Mouse (Mus musculus) embryonic fibroblast, embryonic 13.5 days (primary cell): ENCODE measurements around the gene Usp20. TPM values are rescaled to one million over a fixed set of nuclear protein-coding genes. Genes with fewer than 3 reads are reported as not detected.
A peak's percentile ranks its signal among the peaks of the same experiment; 100 is the strongest.

Experiments used
- H3K27ac ChIP-seq: 2 replicates; pipeline ENCODE4 v1.5.1; 2012; ENCODE audit warnings: low read length, control low read depth, inconsistent platforms; ENCODE audit not compliant: insufficient read depth
- H3K4me1 ChIP-seq: 2 replicates; pipeline ENCODE4 v1.6.1; 2011; ENCODE audit warnings: low read length; ENCODE audit not compliant: control insufficient read depth, insufficient read depth
- H3K4me3 ChIP-seq: 2 replicates; pipeline ENCODE4 v1.5.1; 2011; ENCODE audit warnings: mild to moderate bottlenecking, control low read depth, low read length; ENCODE audit not compliant: insufficient read depth
- CTCF ChIP-seq: IDR thresholded peaks from 2 replicates; pipeline ENCODE4 v1.5.1; 2011; ENCODE audit warnings: mild to moderate bottlenecking, control low read depth, low read length, moderate library complexity, borderline replicate concordance; ENCODE audit not compliant: insufficient read depth
- POLR2A ChIP-seq: IDR thresholded peaks from 2 replicates; pipeline ENCODE4 v1.6.1; 2011; ENCODE audit warnings: low read depth, mild to moderate bottlenecking, control low read depth, low read length, moderate library complexity
- polyA plus RNA-seq: library from polyadenylated mRNA; stranded (reverse); fragments of >200 nt; gene quantifications from 2 replicates; pipeline ENCODE4 v1.2.4, GENCODE M21; 2011; ENCODE audit warnings: low read depth; ENCODE audit not compliant: missing spikeins, insufficient read length

Usp20 gene
- polyA plus RNA-seq, 1 experiment = 9.9 TPM

DNA sequence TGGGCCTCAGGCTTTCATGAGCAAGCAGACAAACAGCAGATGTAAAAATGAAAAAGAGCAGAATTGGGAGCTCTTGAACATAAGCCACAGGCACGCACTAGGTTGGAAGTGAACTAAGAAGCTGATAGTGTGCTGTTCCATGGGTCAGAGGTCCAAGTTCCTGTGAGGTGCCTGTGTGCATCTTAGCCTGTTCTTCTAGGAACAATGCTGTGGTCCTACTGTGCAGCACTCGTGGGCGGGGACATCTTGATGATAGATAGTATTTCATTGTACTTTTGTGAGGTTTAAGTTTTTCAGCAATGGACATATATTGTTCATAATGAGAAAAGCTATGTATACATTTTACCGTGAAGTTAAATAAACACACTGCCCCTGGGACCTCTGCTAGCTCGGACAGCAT, 25.1 kb downstream of the Usp20 start:
- Histone ChIP-seq H3K4me1 (0 out of 2 replicates have a peak, but pooled peaks cover 3% of the 10 kb centered on the region), H3K4me3 (no peak overlapping the region), H3K27ac (no peak overlapping the region)
- TF ChIP-seq CTCF (no peak), POLR2A (no peak)

DNA sequence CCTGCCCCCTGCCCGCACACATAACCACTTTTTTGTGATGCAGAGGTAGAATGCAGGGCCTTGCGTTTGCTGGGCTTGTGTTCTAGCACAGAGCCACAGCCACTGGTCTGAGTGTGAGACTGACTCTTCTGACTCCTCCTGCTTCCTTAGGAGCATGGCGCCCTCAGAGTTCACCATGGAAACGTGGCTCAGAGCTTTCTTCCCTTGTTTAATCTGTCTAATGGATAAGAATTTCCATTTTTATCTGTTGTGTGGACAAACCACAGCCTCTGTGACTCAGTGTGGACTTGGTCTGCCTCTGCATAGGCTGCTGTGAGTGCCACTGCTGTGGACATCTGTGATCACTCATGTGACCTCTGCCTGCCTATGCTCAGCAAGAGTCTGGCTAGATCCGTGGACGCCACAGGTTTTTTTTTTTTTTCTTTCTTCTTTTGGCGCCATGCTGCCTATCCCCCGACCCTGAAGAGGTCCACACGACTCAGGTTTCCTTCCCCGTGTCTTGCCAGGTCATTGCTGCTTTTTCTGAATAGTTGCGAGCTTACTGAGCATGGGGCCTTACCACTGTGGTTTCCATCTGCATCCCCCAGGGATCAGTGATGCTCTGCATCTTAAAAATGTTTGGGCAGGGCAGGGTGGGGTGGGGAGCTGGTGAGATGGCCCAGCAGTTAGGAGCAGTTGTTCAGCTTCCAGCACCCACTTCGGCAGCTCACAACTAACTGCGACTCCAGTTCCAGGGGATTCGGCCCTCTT, 31.5 kb downstream of the Usp20 start:
- TF ChIP-seq POLR2A (no peak), CTCF (no peak)
- no peak overlapping the region for H3K4me3 ChIP-seq
- peaks cover 10% of the 10 kb centered on the region; the same call in 1 of the 2 replicates for H3K4me1 ChIP-seq
- no peak overlapping the region for H3K27ac ChIP-seq

DNA sequence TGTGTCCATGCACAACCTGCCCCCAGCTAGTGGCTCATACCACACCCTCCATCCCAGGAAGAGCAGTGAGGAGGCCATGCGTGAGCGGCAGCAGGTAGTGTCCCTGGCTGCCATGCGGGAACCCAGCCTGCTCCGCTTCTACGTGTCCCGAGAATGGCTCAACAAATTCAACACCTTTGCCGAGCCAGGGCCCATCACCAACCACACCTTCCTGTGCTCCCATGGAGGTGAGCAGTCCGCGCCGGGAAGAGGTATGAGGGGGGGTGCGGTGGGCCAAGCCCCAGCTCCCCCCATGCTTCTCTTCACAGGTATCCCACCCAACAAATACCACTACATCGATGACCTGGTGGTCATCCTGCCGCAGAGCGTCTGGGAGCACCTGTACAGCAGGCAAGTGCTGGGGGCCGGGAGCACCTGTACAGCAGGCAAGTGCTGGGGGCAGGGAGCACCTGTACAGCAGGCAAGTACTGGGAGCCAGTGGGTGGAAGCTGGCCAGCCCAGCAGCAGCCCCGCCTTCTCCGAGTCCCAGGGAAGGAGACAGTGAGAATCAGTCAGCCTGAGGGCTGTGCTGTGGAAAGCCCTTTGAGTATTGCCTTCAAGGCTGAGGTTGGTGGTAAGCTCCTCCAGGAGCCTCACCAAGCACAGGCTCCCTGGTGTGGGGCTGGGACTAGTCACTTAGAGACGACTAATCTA, 35.7 kb downstream of the Usp20 start:
- Histone ChIP-seq H3K27ac (no peak overlapping the region), H3K4me1 (peaks cover 7% of the 10 kb centered on the region; the same call in 1 of the 2 replicates), H3K4me3 (no peak overlapping the region)
- TF ChIP-seq CTCF (no peak), POLR2A (no peak)

DNA sequence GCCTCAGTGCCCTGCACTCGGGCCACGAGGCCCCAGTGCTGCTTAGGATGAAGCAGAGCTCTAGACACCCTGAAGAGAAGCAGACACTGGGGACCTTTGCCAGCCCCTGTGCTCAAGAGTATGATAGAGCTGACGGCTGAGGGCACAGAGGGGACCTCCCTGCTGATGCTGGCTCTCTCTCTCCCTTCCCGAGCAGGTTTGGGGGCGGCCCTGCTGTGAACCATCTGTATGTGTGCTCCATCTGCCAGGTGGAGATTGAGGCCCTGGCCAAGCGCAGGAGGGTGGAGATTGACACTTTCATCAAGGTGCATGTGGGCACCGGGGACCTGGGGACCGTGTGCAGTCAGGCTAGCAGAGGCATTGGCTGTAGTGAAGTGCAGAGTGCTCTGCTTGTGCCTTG, 36.4 kb downstream of the Usp20 start:
- H3K4me1 ChIP-seq = 0 out of 2 replicates have a peak, but pooled peaks cover under 1% of the 10 kb centered on the region
- no peak overlapping the region for H3K4me3 ChIP-seq
- no peak overlapping the region for H3K27ac ChIP-seq
- TF ChIP-seq POLR2A = no peak
- no peak for TF ChIP-seq CTCF

DNA sequence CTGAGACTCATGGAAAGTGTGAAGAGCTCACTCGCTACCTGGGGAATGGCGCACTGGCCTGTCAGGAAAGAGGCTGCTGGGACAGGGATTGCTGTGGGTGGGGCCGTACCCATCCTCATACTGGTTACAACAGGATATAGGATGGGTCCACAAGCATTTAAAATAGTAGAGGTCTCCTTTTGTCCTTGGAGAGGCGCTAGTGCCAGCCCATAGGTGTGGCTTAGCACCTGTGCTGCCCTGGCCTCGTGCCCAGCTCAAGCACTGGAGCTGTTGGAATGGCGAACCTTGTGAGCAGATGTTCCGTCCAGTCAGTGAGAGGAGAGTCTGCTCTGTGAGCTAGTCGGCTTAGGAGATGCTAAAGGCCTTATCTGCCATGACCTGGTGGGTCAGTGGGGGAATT, 36.9 kb downstream of the Usp20 start:
- no peak overlapping the region for H3K27ac ChIP-seq
- TF ChIP-seq POLR2A = no peak
- TF ChIP-seq CTCF = no peak
- H3K4me3 ChIP-seq = no peak overlapping the region
- no peaks in the 10 kb centered on the region for H3K4me1 ChIP-seq

DNA sequence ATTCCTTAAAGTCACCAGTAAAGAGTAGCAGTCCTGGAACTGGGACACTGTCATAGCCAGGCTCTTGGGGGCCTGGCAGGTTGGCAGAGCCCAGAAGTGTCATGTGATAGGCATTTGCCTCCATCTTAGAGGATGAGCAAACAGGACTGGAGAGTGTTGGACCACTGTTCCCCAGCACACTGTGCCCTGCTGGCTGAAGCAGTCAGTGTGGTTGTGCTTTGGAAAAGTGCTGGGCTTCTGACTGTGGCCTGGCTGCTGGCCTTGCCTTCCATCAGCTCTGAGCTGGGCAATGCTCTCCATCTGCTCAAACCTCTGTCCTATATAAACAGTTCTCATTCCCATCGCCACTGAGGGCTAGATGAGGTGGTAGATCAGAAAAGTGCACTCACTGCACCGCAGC, 38.1 kb downstream of the Usp20 start:
- Histone ChIP-seq H3K4me1 (no peaks in the 10 kb centered on the region), H3K27ac (no peak overlapping the region), H3K4me3 (no peak overlapping the region)
- TF ChIP-seq POLR2A (no peak), CTCF (no peak)

DNA sequence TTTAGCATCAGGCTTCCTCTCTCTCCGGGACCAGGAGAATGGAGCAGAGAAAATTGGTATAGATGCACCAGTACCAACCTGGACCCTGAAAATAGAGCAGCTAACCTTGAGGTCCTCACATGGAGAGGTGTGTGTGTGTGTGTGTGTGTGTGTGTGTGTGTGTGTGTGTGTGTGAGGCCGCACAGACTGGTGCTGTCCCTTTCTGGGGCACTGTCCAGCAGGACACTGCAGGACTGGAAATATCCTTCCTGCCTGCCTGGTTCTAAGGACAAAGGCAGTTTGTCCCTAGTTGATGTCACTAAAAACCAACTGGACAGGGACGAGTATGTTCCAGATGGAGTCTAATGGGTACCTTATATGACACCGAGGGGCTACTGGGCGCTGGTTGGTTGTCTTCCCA, 41.9 kb downstream of the Usp20 start:
- H3K4me3 ChIP-seq = no peak overlapping the region
- no peak for TF ChIP-seq CTCF
- no peak for TF ChIP-seq POLR2A
- peaks cover 5% of the 10 kb centered on the region; the same call in 1 of the 2 replicates for H3K4me1 ChIP-seq
- H3K27ac ChIP-seq = no peak overlapping the region

DNA sequence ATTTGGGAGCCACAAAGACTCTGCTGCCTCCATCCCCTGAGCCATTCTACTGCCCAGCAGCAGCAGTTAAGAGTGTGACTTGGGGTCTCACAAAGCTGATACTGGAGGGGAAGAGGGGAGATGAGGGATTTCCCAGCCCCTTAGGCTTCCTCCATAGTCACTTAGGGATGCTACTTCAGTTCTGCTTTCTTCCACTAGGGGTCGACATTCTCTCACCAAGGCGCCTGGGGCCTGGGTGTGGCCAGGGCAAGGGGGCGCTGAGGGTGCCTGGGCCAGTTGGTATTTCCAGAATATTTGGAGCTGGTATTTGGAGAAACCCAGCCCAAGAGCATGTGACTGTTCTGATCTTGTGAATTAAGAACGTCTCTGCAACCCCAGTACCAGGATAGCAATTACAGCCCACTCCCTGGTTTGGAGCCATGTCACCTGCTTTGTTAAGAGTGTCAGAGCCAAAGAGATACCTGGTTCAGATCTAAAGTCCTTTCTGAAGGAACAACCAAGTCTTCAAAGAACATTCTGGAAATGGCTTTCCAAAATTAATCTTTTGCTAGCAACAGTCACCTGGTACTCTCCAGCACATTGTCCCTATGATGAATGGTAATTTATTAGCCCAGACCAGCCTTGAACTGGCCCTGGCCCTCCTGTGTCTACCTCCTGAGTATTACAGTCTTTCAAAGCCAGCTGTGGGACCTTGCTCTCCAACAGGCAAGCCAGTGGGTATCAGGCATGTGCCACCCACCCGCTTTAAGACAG, 42.7 kb downstream of the Usp20 start:
- peaks cover 5% of the 10 kb centered on the region; the same call in 1 of the 2 replicates for H3K4me1 ChIP-seq
- no peak overlapping the region for H3K27ac ChIP-seq
- TF ChIP-seq CTCF (peak; percentile 57), POLR2A (no peak)
- no peak overlapping the region for H3K4me3 ChIP-seq

DNA sequence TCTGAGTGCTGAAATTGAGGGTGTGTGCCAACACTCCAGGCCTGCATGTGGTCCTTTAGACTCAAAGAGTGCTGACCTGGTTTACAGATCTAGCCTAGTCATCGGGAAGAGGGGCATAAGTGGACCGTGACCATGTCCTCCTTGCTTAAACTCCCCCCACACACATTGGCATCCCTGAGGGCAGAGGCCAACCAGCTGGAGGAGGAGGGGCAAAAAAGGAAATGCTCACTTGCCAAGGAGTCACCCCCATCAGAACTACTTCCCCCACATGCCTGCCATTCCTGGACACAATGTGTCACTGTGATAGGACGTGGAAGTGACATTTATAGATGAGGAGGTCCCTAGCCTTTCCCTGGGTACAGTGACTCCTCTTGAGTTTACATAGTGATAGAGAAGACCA, 43.4 kb downstream of the Usp20 start:
- H3K4me3 ChIP-seq = no peak overlapping the region
- H3K4me1 ChIP-seq = peaks cover 5% of the 10 kb centered on the region; the same call in 1 of the 2 replicates
- H3K27ac ChIP-seq = no peak overlapping the region
- no peak for TF ChIP-seq CTCF
- TF ChIP-seq POLR2A = no peak

DNA sequence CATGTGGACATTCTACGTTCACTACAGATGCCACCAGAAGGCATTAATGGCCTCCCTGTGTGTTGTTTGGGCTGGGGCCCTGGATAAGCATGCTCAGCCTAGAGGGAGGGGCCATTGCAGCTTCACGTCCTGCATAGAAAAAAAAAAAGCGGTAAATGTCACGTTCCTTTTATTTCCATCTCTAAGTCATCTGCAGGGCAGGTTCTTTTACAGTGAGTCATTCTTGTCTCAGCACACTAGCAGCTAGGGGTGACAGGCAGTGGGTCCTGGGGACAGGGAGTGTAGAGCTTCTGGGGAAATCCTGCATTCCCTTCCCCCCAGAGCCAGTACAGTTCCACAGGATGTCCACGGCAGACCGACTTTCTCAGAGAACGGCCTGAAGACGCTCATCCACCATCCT, 44.6 kb downstream of the Usp20 start:
- no peak overlapping the region for H3K4me3 ChIP-seq
- peak overlapping the region; percentile 5 for H3K27ac ChIP-seq
- H3K4me1 ChIP-seq = peaks cover 5% of the 10 kb centered on the region; the same call in 1 of the 2 replicates
- TF ChIP-seq CTCF (no peak), POLR2A (no peak)
